Mouse (Mus musculus): ENCODE measurements around the gene Cdkl2. TPM values are rescaled to one million over a fixed set of nuclear protein-coding genes. Genes with fewer than 3 reads are reported as not detected.

Cdkl2 gene
- polyA plus RNA-seq, 1 experiment: 19.0 TPM

- H3K4me1 ChIP-seq (ENCODE audit: control insufficient read depth, insufficient read depth, low read length): peaks cover 2% of the 10 kb centered on the region; the same call in 1 of the 2 replicates
- TF ChIP-seq POLR2A (IDR thresholded peaks at IDR 0.05; ENCODE audit: extremely low read depth, insufficient read depth, low read length) (no peak), CTCF (IDR thresholded peaks at IDR 0.05; ENCODE audit: extremely low read depth, insufficient read depth, low read length) (no peak)
- H3K27ac ChIP-seq (ENCODE audit: insufficient read depth, low read length): no peak overlapping the region
- H3K4me3 ChIP-seq (ENCODE audit: insufficient read depth, low read length): no peak overlapping the region
Measured at GRCm38 (mm10) chr5:92078751-92079150, 35.1 kb upstream of the Cdkl2 start.

GRCm38 (mm10) chr5:92076273-92076672 lies 32.6 kb upstream of the Cdkl2 start:
- no peak for TF ChIP-seq POLR2A (IDR thresholded peaks at IDR 0.05; ENCODE audit: extremely low read depth, insufficient read depth, low read length)
- Histone ChIP-seq H3K4me3 (ENCODE audit: insufficient read depth, low read length) (no peak overlapping the region), H3K4me1 (ENCODE audit: control insufficient read depth, insufficient read depth, low read length) (no peaks in the 10 kb centered on the region; the same call in 1 of the 2 replicates), H3K27ac (ENCODE audit: insufficient read depth, low read length) (no peak overlapping the region)

DNA sequence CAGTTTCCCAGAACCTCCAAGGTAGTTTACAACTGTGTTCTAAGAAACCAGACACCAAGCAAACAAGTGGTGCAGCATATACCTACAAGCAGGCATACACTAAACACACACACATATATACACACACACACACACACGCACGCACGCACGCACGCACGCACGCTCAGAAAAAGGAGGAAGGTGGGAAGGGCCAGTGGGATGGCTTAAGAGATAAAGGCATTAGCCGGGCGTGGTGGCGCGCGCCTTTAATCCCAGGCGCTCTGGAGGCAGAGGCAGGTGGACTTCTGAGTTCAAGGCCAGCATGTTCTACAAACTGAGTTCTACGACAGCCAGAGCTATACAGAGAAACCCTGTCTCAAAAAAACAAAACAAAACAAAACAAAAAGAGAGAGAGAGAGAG lies 30.4 kb upstream of the Cdkl2 start:
- Histone ChIP-seq H3K27ac (ENCODE audit: insufficient read depth, low read length) (no peak overlapping the region), H3K4me1 (ENCODE audit: control insufficient read depth, insufficient read depth, low read length) (no peaks in the 10 kb centered on the region; the same call in 1 of the 2 replicates), H3K4me3 (ENCODE audit: insufficient read depth, low read length) (no peak overlapping the region)
- no peak for TF ChIP-seq POLR2A (IDR thresholded peaks at IDR 0.05; ENCODE audit: extremely low read depth, insufficient read depth, low read length)
- TF ChIP-seq CTCF (IDR thresholded peaks at IDR 0.05; ENCODE audit: extremely low read depth, insufficient read depth, low read length): no peak

- Histone ChIP-seq H3K4me1 (ENCODE audit: control insufficient read depth, insufficient read depth, low read length) (no peaks in the 10 kb centered on the region), H3K27ac (ENCODE audit: insufficient read depth, low read length) (no peak overlapping the region), H3K4me3 (ENCODE audit: insufficient read depth, low read length) (no peak overlapping the region)
- TF ChIP-seq POLR2A (IDR thresholded peaks at IDR 0.05; ENCODE audit: extremely low read depth, insufficient read depth, low read length): no peak
- TF ChIP-seq CTCF (IDR thresholded peaks at IDR 0.05; ENCODE audit: extremely low read depth, insufficient read depth, low read length): no peak
Measured at GRCm38 (mm10) chr5:92063192-92063591, 19.5 kb upstream of the Cdkl2 start.

DNA sequence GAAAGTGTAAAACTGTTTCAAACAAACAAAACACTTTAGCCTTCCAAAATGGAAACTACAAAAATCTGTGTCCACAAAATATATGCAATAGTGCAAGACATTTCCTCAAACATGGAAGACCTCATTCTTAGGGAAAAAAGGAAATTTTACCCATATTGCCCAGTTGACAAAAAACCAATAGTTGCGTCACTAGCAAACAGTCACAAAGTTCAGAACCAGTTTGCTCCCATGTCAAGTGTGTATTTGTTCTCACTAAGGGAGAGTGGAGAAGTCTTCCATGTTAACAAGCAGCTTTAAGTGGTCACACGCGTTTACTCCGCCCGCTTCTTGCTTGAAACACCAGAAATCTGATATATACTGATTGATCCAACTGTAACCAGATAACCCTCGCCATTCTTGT lies 9.2 kb upstream of the Cdkl2 start:
- Histone ChIP-seq H3K4me1 (ENCODE audit: control insufficient read depth, insufficient read depth, low read length) (no peaks in the 10 kb centered on the region), H3K4me3 (ENCODE audit: insufficient read depth, low read length) (no peak overlapping the region), H3K27ac (ENCODE audit: insufficient read depth, low read length) (no peak overlapping the region)
- no peak for TF ChIP-seq POLR2A (IDR thresholded peaks at IDR 0.05; ENCODE audit: extremely low read depth, insufficient read depth, low read length)

- Histone ChIP-seq H3K4me3 (ENCODE audit: insufficient read depth, low read length) (no peak overlapping the region), H3K4me1 (ENCODE audit: control insufficient read depth, insufficient read depth, low read length) (no peaks in the 10 kb centered on the region), H3K27ac (ENCODE audit: insufficient read depth, low read length) (no peak overlapping the region)
- no peak for TF ChIP-seq CTCF (IDR thresholded peaks at IDR 0.05; ENCODE audit: extremely low read depth, insufficient read depth, low read length)
- TF ChIP-seq POLR2A (IDR thresholded peaks at IDR 0.05; ENCODE audit: extremely low read depth, insufficient read depth, low read length): no peak
Measured at GRCm38 (mm10) chr5:92050419-92050818, 6.7 kb upstream of the Cdkl2 start.

DNA sequence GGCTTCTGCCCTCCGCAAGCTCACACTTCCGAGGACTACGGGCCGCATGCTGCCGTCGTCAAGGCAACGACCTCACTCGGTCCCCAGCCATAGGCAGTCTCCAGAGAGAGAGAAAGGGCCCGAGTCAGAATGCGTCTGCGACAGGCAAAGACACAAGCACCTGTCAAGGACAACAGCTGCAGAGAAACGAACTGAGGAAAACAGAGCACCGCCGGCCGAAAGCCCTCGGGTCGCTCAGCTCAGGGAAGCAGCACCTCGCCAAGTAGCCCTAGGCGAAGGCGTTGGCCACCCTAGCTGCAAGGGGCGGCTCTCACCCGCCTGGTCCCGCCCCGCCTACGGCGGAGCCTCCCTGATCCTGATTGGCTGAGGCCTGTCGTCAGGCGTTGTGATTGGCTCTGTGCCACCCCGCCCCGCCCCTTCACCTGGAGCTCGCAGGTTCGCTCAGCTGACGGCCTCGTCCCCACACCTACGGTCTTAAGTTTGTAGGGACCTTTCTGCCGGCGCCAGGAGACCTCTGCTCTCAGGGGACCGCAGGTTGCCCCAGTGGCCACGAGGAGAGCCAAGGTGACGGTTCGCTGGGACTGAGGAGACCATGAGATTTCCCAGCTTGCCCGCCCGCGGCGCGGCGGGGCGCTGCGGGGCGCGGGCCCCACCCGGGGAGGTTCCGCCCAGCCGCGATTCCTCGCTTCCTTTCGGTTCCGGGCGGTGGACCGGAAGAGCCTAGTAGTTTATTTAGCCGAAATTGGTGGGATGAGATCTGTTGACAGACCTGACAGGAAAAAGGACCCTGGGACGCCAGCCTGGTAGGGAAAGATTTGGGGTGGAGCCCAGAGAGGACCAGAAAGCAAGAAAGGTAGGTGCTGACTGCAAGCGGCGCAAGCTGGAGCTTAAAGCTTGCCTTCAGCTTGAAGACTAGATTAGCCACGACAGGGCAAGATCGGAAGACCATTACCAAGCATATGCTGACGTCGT lies 1.0 kb downstream of the Cdkl2 start:
- Histone ChIP-seq H3K4me3 (ENCODE audit: insufficient read depth, low read length) (peak overlapping the region; percentile 70), H3K4me1 (ENCODE audit: control insufficient read depth, insufficient read depth, low read length) (0 out of 2 replicates have a peak, but pooled peaks cover 1% of the 10 kb centered on the region), H3K27ac (ENCODE audit: insufficient read depth, low read length) (peak overlapping the region; percentile 73)
- TF ChIP-seq CTCF (IDR thresholded peaks at IDR 0.05; ENCODE audit: extremely low read depth, insufficient read depth, low read length) (no peak), POLR2A (IDR thresholded peaks at IDR 0.05; ENCODE audit: extremely low read depth, insufficient read depth, low read length) (peak; percentile 67)

DNA sequence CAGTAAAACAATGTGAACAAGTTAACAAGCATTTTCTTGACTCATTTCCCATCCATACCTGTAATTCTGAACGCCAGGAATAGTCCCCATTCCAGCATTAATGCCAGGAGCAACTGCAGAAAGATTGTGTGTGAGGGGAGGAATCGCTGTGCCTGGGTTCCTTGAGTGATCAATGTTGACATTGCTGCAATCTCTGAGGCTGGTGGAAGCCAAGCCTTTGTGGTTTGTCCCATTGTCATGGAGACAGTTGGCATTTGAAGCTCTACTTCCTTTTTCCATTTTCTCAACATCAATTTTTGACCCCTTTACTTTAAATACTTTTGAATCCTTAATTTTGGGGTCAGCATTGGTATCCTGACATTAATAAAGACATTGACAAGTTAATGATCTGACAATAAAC lies 23.7 kb downstream of the Cdkl2 start:
- no peak overlapping the region for H3K4me3 ChIP-seq (ENCODE audit: insufficient read depth, low read length)
- TF ChIP-seq CTCF (IDR thresholded peaks at IDR 0.05; ENCODE audit: extremely low read depth, insufficient read depth, low read length) (no peak), POLR2A (IDR thresholded peaks at IDR 0.05; ENCODE audit: extremely low read depth, insufficient read depth, low read length) (no peak)
- H3K4me1 ChIP-seq (ENCODE audit: control insufficient read depth, insufficient read depth, low read length): no peaks in the 10 kb centered on the region
- no peak overlapping the region for H3K27ac ChIP-seq (ENCODE audit: insufficient read depth, low read length)

GRCm38 (mm10) chr5:92011756-92012155 lies 31.9 kb downstream of the Cdkl2 start:
- no peak for TF ChIP-seq POLR2A (IDR thresholded peaks at IDR 0.05; ENCODE audit: extremely low read depth, insufficient read depth, low read length)
- Histone ChIP-seq H3K27ac (ENCODE audit: insufficient read depth, low read length) (no peak overlapping the region), H3K4me3 (ENCODE audit: insufficient read depth, low read length) (no peak overlapping the region), H3K4me1 (ENCODE audit: control insufficient read depth, insufficient read depth, low read length) (no peaks in the 10 kb centered on the region)

DNA sequence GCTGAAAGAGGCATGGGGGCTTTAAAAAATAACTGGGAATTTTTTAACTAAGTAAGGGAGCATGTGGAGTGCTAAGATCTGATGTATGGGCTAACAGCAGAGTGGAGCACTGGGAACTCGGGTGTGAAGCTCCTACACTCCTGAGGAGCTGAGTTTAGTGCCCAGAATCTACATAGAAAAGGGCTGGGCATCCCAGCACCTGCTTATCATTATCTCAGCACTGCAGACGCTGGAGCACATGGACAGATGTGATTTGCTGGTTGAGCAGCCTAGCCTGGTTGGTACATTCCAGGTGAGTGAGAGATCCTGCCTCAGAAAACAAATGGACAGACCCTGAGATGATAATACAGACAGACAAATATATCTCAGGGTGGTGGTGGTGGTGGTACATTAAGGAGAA lies 33.9 kb downstream of the Cdkl2 start:
- Histone ChIP-seq H3K4me3 (ENCODE audit: insufficient read depth, low read length) (no peak overlapping the region), H3K4me1 (ENCODE audit: control insufficient read depth, insufficient read depth, low read length) (no peaks in the 10 kb centered on the region), H3K27ac (ENCODE audit: insufficient read depth, low read length) (no peak overlapping the region)
- TF ChIP-seq POLR2A (IDR thresholded peaks at IDR 0.05; ENCODE audit: extremely low read depth, insufficient read depth, low read length) (no peak), CTCF (IDR thresholded peaks at IDR 0.05; ENCODE audit: extremely low read depth, insufficient read depth, low read length) (no peak)
